Mouse (Mus musculus): Measurements from ENCODE around the gene Kansl2.

The Kansl2 gene

GRCm38 (mm10) chr15:98504514-98504913, 29.6 kb downstream of the Kansl2 start:
- peak; percentile 78 for DNase-seq (ENCODE audit: low read depth, low spot score)

- no peak for DNase-seq (ENCODE audit: low read depth, low spot score)
These were observed 30.7 kb downstream of the Kansl2 start for GRCm38 (mm10) chr15:98503317-98503716.

GRCm38 (mm10) chr15:98497631-98498030, 36.4 kb downstream of the Kansl2 start:
- no peak for DNase-seq (ENCODE audit: low read depth, low spot score)

- no peak for DNase-seq (ENCODE audit: low read depth, low spot score)
These were observed 42.0 kb downstream of the Kansl2 start, which contains the start of gene Olfr279 for GRCm38 (mm10) chr15:98492102-98492501. TSS of gene Olfr279 (plus strand) at chr15:98492402.

- no peak for DNase-seq (ENCODE audit: low read depth, low spot score)
These were observed 42.7 kb downstream of the Kansl2 start for GRCm38 (mm10) chr15:98491332-98491731.

GRCm38 (mm10) chr15:98486433-98487021, 47.5 kb downstream of the Kansl2 start:
- peak; percentile 32 for DNase-seq (ENCODE audit: low read depth, low spot score)

DNA sequence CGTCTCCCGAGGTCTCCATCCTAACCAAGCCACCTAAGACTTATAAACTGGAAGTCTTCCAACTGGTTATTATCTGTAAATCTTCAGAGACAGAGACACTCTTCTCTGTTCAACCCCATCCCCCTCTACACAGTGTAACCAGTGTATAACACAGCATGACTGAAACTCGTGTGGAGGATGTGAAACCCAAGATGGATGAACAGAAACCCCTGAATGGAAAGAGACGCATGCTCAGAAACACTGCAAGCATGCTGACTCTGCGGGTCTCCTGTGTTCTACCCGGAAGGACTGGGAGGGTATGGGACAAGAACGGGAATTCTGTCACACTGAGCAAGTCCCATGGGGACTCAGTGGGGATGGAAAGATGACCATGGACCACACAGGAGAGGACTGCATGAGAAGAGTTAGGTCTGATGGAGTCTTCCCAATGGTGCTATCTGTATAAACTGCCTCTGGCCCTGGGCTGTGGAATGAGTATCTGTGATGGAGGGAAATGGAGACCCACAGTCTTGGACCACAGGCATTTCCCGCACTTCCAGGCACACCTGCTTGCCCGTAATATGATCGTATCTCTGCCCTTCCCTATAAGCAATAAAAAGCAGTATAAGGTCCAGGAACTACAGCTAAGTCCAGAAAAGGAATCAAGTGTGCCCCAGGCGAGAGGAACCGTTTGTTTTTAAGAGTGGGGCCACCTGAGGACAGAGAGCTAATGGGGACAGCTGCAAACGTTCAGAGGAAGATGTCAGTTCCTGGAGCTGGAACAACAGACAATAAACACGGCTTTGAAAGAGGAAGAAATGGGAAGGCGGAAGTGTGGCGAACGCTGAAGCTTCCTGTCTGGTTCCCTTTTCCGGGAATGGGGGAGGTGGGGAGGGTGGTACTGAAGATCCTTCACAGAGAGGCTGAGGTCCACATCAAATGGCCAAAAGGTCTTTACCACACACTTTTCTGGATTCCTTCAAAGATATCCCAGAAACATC, 49.9 kb downstream of the Kansl2 start:
- DNase-seq (ENCODE audit: low read depth, low spot score) = peak; percentile 11

DNA sequence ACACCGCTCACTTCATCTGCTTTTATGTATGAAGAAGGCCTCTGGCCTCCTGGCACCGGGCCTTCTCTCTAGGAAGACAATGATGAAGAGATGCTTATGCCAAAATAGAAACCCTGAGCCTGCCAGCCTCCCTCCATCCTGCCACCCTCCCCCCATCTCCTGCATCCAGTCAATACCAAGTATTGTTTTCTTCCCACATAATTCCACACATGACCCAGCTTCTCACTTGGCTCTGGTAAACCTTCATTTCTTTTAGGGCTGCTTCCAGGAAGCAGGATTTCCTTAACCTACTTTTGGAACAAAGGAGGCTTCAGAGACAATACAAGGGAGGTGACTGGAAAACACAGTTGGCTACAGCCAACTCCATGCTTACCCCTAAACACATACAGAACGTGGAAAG, 51.4 kb downstream of the Kansl2 start, which contains the start of gene Lalba:
Lalba (minus strand) TSS at position 21 of the 400 bp plus-strand sequence.
- DNase-seq (ENCODE audit: low read depth, low spot score) = no peak

GRCm38 (mm10) chr15:98479568-98480102, 54.4 kb downstream of the Kansl2 start:
- no peak for DNase-seq (ENCODE audit: low read depth, low spot score)

GRCm38 (mm10) chr15:98476281-98476680, 57.8 kb downstream of the Kansl2 start:
- no peak for DNase-seq (ENCODE audit: low read depth, low spot score)

GRCm38 (mm10) chr15:98475382-98475781, 58.7 kb downstream of the Kansl2 start:
- peak; percentile 35 for DNase-seq (ENCODE audit: low read depth, low spot score)

GRCm38 (mm10) chr15:98474958-98475357, 59.1 kb downstream of the Kansl2 start:
- no peak for DNase-seq (ENCODE audit: low read depth, low spot score)

GRCm38 (mm10) chr15:98471539-98471938, 62.5 kb downstream of the Kansl2 start:
- no peak for DNase-seq (ENCODE audit: low read depth, low spot score)

GRCm38 (mm10) chr15:98469596-98469995, 64.5 kb downstream of the Kansl2 start, which contains the start of gene OR5BS1P:
TSS of gene OR5BS1P (plus strand) at chr15:98469896.
- DNase-seq (ENCODE audit: low read depth, low spot score) = no peak

Measured in CD4-positive helper T cell, adult 2 months (primary cell).